Mouse (Mus musculus) erythroid progenitor cell, adult 5-6 weeks (primary cell): Measurements from ENCODE around the gene Pam. TPM values are rescaled to one million over a fixed set of nuclear protein-coding genes. Genes with fewer than 3 reads are reported as not detected.
"Not testable (repeated sequence)": the region's sequence is repeated elsewhere in the genome, so short reads cannot be mapped to it uniquely, and the experiment has no call there.

Experiments
- ATAC-seq: replicated peaks from 2 replicates; pipeline ENCODE4 v1.8.0; 2016; ENCODE audit warnings: moderate number of reproducible peaks, mild to moderate bottlenecking, moderate TSS enrichment, inconsistent platforms; ENCODE audit not compliant: poor library complexity, low FRiP score, severe bottlenecking
- total RNA-seq, 2 experiments: library from RNA; stranded (forward) in 1 of 2; stranded (reverse) in 1 of 2; fragments of 150-400 nt in 1 of 2; fragments of 186-747, 209-891 nt in 1 of 2; gene quantifications; 2 replicates each; pipeline versions ENCODE4 v1.2.3 to v1.2.4; 2015 to 2017; ENCODE audit warnings: low replicate concordance in 2 of 2

Pam gene
- total RNA-seq, 2 experiments from 2014 or later = 0.42 TPM; not detected in 1

DNA sequence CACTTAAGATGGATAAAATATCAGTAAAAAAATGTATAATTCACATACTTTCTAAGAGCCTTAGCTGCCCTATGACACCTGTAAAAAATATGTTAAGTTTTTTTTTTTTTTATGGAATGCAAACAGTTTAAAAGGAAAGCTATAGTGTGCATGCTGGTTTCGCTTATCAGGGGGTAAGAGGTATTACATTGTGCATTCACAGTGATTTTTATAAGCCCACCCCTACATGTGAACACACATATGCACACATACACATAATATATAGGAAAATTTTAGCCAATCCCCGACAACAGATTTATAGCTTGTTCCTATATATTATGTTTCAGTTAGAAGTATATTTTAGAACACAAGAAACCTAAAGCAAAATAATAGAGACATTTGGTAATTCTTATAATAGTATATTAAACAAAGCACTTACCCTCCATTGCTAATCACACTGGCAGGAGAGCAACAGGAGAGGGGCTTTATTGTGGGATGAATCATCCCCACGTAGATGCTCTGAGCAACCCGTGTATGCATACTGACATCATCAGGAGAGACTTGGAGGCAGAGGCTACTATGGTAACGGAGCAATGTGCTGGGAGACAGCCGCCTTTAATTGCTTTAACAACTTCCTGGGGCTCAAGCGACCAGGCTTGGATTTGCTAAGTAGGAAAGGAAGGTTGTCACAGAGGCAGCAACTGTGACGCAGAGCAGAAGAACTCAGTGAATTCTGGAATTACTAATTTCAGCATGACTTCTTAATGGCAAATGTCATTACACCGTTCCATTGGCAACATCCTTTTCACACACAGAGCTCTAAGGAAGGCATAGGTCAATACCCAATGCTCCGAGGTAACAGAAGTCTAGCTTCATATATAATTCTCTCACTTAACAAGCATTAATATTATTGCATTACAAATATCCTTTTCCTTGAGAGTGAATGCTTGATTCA, 47.9 kb downstream of the Pam start:
- no peak for ATAC-seq

- no peak for ATAC-seq
Observed at GRCm38 (mm10) chr1:98042425-98042824, 53.0 kb downstream of the Pam start.

GRCm38 (mm10) chr1:98038252-98038651, 57.2 kb downstream of the Pam start:
- no peak for ATAC-seq

- ATAC-seq = no peak
Observed at GRCm38 (mm10) chr1:98035736-98036135, 59.7 kb downstream of the Pam start.

- ATAC-seq = no peak
Observed at GRCm38 (mm10) chr1:98031802-98032201, 63.6 kb downstream of the Pam start.

- ATAC-seq = no peak
Observed at GRCm38 (mm10) chr1:98029025-98029424, 66.4 kb downstream of the Pam start.

DNA sequence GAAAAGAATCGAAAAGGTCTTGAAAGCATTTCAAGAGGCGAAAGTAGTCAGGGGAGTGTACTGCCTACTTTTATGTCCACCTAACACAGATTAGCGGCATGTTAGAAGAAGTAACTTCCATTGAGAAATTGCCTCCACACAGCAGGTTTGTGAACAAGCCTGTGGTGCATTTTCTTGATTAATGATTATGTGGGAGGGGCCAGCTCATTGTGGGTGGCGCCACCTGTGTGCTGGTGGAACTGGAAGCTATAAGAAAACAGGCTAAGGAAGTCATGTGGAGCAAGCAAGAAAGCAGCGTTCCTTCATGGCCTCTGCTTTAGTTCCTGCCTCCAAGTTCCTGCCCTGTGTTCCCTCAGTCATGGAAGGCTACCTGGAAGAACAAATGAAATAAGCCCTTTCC, 67.0 kb downstream of the Pam start:
- no peak for ATAC-seq

DNA sequence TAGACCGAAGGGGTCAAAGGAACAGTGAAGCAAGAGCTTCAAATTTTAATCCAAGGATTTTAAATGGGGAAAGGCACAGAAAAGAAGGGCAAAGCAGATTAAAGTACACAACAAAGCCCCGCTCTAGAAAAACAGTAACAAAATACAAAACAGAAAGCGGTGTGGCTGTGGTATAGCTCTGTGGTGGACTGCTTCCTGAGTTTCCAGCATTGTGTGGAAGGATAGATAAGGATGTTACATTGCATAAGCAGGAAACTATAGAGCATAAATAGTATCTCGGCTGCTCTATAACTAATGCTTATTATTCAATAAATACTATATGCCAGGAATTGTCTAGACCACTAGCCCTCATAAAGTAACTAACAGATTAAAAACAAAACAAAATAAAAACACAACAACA, 67.5 kb downstream of the Pam start:
- ATAC-seq = no peak

DNA sequence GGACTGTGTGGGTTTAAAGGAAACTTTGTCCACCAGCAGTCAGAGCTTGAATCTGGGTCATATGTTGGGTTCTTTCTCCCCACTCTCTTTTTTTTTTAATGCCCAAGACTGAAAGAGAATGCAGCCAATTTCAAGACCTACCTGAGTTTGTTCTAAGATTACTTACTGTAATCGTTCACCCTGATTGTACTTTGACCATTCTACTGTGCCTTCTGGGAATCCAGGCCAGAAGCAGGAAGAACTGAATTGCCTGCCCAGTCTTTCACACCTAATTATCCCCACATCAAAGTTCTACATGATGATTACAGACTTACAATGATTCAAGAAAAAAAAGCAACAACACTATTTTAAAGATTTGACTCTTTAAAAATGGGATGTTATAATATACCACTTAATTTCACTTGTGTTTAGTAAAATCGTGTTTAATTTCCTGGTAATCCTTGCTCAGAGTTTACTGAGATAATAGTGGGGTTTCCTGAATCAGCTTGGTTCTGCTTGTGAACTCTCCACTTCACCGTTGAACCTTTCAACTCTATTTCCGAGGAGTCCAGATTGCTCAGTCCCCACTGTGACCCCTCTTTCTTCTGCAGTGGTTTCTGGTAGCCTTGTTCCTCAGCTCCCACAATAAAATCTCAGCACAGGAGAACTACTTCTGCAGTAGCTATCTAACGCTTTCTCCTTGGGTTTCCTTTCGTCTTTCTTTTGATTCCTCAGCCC, 69.4 kb downstream of the Pam start:
- no peak for ATAC-seq

DNA sequence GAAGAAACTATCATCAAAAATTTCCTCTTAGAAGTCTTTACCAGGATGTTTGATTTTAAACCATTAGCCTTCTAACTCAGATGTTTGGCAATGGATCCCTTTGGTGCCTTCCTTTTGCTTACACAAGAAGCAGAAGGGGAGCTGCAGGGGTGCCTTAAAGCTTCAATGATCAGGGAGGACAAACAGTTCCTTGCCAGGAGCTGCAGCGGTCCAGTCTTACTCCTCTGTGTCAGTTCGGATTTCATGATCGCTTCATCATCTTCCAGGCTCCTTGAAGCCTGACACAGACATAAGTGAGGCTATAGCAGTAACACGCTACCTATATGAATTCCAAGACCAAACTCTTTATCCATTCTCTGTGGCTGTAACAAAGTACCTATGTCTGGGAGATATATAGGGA, 71.6 kb downstream of the Pam start:
- no peak for ATAC-seq

DNA sequence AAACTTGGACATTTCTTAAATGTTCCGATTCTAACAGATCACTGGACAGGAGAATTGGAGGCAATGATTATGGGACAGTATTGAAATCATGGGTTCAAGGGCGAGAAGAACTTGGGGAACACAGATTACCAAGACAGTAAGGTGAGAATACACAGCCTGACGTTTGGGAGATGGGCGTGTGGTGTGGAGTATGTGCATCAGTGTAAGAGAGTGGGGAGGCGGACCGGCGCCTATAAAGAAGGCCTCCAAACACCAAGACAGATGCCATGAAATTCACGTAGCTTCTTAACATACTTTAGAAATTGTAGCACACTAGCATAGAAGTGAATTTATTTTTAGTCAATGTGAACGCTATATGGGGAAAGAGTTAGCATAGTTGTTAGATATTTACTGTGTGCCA, 76.5 kb downstream of the Pam start:
- ATAC-seq = no peak

DNA sequence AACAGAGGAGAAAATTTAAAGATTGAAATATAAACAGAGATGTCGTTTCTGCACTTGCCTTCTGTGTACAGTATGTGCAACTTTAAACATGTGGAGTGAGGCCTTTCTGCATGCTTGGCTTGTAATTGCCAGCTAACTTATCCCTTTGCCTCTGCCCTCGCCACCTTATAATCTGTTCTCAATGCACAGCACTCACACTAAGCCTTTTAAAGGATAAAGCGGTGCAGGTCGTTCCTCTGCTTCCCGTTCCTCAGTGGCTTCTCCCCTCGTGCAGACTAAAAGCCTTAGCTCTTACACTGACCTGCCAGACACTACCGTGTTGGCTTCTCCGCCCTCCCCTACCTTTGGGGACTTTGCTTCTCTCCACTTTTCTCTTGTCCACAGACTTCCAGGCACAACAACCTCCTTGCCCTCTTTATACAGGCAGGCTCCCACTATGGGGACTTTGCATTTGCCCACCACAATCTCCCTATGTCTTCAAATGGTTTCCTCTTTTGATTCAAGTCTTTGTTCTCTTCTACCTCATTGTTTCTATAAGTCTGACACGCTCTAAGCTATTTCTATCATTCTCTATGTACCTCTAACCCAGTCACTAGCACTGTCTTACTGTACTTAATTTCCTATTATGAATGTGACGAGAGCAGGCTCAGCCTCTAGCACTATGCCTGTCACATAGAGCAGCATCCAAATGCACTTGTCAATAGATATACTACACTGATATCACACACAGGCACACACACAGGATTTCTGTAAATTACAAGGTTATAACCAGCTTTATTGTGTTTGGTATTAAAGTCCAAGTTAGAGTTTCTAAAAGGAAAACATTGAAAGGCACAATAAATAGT, 79.2 kb downstream of the Pam start:
- ATAC-seq = no peak

GRCm38 (mm10) chr1:98015564-98015963, 79.9 kb downstream of the Pam start:
- ATAC-seq = no peak

- no peak for ATAC-seq
Observed at GRCm38 (mm10) chr1:98002561-98003425, 92.7 kb downstream of the Pam start.

GRCm38 (mm10) chr1:97999465-97999864, 96.0 kb downstream of the Pam start:
- no peak for ATAC-seq

GRCm38 (mm10) chr1:97998961-97999360, 96.5 kb downstream of the Pam start:
- ATAC-seq = not testable (repeated sequence)

DNA sequence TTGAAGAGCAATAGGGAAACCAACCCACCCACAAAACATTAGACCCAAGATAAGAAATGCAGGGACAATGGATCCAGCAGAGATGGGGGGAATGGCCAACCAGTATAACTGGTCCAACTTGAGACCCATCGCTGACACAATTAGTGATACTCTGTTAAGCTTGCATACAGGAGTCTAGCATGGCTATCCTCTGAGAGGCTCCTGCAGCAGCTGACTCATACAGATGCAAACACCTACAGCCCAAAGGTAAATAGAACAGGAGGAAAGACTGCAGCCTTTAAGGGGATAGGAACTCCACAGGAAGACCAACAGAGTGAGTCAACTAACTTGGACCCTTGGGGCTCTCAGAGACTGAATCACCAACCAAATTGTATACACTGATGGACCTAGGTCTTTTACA, 98.4 kb downstream of the Pam start:
- no peak for ATAC-seq

DNA sequence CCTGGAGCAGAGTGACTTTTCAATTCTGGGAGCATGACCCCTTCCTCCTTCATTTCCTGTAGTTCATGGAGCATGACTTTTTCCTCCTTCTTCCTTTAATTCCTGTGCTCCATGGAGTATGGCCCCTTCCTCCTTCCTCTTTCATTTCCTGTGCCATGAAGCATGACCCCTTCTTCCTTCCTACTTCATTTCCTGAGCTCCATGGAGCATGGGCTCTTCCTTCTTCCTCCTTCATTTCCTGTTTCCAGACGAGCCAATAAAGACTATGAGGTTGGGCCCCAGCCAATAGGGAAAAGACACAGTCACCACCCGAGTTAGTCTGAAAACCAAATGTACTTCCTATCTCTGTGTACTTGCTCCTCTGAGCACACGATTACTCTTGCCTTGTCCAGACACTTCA, 103.5 kb downstream of the Pam start:
- ATAC-seq = no peak

GRCm38 (mm10) chr1:97983189-97983588, 112.3 kb downstream of the Pam start:
- no peak for ATAC-seq
